Mouse (Mus musculus) central nervous system, embryonic 14 days (tissue): ENCODE measurements around the gene Slc25a45. TPM values are rescaled to one million over a fixed set of nuclear protein-coding genes. Genes with fewer than 3 reads are reported as not detected.

Source experiments
- polyA plus RNA-seq: library from polyadenylated mRNA; depleted of rRNA; stranded (reverse); fragments of >200 nt; gene quantifications from 2 replicates; pipeline ENCODE4 v1.2.3, GENCODE M21; 2012; rRNA removed

The Slc25a45 gene
- polyA plus RNA-seq = 3.5 and 4.1 TPM in 2 replicates

DNA sequence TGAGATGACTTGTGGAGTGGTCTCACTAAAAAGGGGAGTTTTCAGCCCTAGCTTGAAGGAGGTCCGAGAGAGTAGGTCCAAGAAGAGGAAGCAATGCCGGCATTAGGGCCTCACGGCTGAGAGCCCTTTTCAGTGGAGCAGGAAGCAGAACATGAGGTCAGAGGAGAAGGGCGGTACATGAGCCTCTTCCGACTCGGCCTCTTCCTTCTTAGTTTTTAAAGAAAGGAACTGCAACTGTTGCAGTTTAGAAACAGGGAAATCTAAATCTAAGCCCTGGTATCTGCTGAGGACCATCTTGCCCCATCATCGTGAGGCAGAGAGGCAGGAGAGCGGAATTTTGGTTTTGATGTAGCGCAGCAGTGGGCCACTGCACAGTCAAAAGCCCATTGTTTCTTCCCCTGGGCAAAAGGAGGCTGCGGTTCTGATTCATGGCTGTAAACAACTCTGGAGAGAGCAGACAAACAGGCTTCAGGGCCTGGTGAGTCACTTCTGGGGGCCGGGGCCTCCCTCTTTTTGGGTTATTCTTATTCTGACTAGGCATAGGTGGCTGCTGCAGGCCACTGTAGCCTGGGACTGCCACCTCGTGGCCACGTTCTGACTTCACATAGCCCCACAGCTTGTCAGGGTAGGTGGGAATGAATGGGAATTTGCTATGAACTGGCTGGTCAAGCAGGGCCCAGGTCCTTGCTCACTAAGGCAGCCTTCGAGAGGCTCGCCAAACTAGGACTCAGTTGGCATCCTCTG, at the start of gene Slc25a45:
Gene Slc25a45, plus strand, starts transcription at position 191 of the 744 bp plus-strand sequence.

DNA sequence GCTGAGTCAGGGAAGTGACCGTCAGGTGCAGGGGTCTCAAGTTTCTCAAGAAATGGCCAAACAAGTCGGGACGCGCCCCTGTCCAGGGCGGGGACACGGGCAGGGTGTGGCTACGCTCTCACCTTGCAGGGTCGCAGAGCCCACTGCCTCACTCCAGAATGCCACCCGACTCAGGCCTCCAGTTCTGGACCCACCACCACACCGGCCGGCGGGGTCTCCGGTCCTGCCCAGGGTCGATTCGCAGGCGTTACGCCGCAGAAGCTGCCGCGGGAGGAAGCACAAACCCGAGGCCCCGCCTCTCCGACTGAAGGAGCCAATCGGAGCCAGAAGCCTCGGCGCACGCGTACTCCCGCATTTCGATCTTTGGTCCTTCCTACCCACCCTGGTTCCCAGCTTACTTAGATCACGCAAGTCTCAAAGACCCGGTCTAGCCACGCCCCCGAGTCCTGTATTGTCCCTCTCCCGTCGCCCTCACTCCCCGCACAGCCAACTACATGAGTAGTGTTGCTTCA, 2.6 kb upstream of the Slc25a45 start, which contains the start of gene Frmd8:
Gene Frmd8, minus strand, starts transcription at position 306 of the 512 bp plus-strand sequence.

DNA sequence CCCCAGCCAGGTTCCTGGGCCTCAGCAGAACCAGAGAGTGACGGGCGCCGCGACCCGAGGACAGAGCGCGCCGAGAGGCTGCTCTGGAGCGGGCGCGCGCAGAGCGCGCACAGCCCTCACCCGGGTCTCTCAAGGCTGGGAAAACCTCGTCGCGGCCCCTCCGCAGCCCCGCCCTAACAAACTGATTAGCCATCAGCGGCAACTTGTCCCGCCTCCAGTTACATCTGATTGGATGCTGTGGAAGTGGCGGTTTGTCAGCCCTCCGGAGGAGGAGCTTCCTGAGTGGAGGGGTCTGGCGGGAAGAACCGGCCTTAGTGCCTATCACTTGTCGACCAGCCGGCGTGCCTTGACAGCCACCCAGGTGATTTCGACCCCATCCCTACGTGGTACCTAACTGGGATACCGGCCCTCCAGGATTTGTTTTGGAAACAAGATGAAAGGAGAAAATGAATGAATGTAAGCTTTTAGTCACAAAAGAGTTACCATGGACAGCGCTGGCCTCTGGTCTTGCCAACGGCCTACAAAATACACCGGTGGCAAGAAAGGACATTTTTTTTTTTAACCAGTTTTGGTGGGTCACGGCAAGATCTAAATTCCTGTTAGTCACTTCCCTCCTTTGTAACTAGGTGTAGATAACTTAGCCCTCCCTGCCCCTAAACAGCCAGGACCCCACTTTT, 16.5 kb downstream of the Slc25a45 start, which contains the start of gene Tigd3:
Gene Tigd3, minus strand, starts transcription at position 148 of the 677 bp plus-strand sequence.

DNA sequence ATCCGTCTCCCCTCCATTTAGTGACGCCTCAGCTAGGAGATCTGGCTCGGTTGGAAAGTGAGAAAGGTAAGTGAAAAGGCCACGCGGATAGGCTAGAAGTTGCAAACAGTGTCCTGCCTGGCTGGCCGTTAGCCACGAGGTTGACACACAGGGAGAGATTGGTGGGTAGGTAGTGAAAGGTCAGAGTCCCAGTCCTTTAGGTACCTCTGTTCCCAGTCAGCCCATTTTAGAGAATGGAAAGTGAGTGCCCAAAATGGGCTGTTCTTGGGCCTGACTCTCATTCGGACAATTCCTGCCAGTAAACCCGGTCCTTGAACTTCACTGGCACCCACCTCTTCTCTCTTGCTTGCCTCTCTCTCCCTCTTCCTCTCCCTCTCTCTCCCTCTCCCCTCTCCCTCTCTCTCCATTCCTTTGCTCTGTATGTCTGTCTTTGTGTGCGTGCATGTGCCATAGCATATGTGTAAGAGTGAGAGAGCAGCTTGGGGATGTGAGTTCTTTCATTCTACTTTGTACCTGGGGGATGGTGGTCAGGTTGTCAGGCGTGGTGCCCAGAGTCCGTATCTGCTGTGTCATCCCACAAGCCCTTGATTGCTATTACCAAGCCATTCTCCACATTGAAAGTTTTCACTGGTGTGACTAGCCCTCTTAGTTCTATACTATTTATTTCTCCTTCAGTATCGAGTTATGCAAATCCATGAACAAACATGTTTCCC, 35.6 kb downstream of the Slc25a45 start, which contains the start of gene Dpf2:
Gene Dpf2, minus strand, starts transcription at position 4 of the 713 bp plus-strand sequence.

DNA sequence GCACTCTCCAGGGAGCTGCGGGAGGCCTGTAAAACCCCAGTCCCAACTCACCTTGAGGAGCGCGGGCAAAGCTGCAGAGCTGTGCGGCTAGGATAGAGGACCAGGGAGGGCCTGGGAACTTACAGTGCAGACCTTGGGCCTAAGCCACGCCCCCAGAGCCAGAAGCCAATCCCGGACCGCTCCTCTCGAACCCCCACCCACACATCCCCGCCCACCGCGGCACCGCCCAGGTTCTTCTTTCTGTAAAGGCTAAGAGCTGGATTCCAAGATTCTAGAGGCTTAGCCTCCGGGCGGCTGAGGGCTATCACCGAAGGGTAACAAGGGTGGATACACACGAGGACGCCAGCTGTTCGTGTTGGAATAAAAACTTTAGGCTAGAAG, 47.1 kb downstream of the Slc25a45 start, which contains the start of gene Cdc42ep2:
Gene Cdc42ep2, minus strand, starts transcription at position 104 of the 381 bp plus-strand sequence.

Other genes with a start within 250 kb of the Slc25a45 start
- gene Rela, start 240.3 kb upstream of the Slc25a45 start, polyA plus RNA-seq = 38.6 and 41.9 TPM in 2 replicates
- 25.8 and 34.4 TPM in 2 replicates for gene Sipa1, start 214.1 kb upstream of the Slc25a45 start, polyA plus RNA-seq
- 20.8 and 24.0 TPM in 2 replicates for gene Map3k11, start 189.1 kb upstream of the Slc25a45 start, polyA plus RNA-seq
- gene Pcnx3, start 188.9 kb upstream of the Slc25a45 start, polyA plus RNA-seq = 80.3 and 94.9 TPM in 2 replicates
- gene Kcnk7, start 173.4 kb upstream of the Slc25a45 start, polyA plus RNA-seq = 0.05 and 0.21 TPM in 2 replicates
- gene Ehbp1l1, start 151.5 kb upstream of the Slc25a45 start, polyA plus RNA-seq = 25.1 and 28.3 TPM in 2 replicates
- gene Fam89b, start 148.2 kb upstream of the Slc25a45 start, polyA plus RNA-seq = 241 and 283 TPM in 2 replicates
- gene Ltbp3, start 136.9 kb upstream of the Slc25a45 start, polyA plus RNA-seq = 64.1 and 102 TPM in 2 replicates
- 121 and 140 TPM in 2 replicates for gene Scyl1, start 106.4 kb upstream of the Slc25a45 start, polyA plus RNA-seq
- gene Frmd8, start 2.5 kb upstream of the Slc25a45 start, polyA plus RNA-seq = 16.1 and 16.6 TPM in 2 replicates
- gene Tigd3, start 16.3 kb downstream of the Slc25a45 start, polyA plus RNA-seq = 13.9 and 15.5 TPM in 2 replicates
- 193 and 198 TPM in 2 replicates for gene Dpf2, start 35.2 kb downstream of the Slc25a45 start, polyA plus RNA-seq
- gene Cdc42ep2, start 47.0 kb downstream of the Slc25a45 start, polyA plus RNA-seq = 9.7 and 12.1 TPM in 2 replicates
- 50.1 and 52.4 TPM in 2 replicates for gene Pola2, start 86.4 kb downstream of the Slc25a45 start, polyA plus RNA-seq
- not detected in 2 replicates for gene Slc22a20, start 108.3 kb downstream of the Slc25a45 start, polyA plus RNA-seq
- gene Capn1, start 138.1 kb downstream of the Slc25a45 start, polyA plus RNA-seq = 5.1 and 9.9 TPM in 2 replicates
- gene Syvn1, start 168.8 kb downstream of the Slc25a45 start, polyA plus RNA-seq = 28.2 and 37.9 TPM in 2 replicates
- gene Mrpl49, start 180.0 kb downstream of the Slc25a45 start, polyA plus RNA-seq = 52.3 and 53.8 TPM in 2 replicates
- 1,336 and 1,386 TPM in 2 replicates for gene Fau, start 180.0 kb downstream of the Slc25a45 start, polyA plus RNA-seq
- gene Znhit2, start 183.4 kb downstream of the Slc25a45 start, polyA plus RNA-seq = 31.1 and 33.9 TPM in 2 replicates
- 79.3 and 81.1 TPM in 2 replicates for gene Tm7sf2, start 190.6 kb downstream of the Slc25a45 start, polyA plus RNA-seq
- 101 and 102 TPM in 2 replicates for gene Vps51, start 199.4 kb downstream of the Slc25a45 start, polyA plus RNA-seq
- not detected in 2 replicates for gene Tmem262, start 202.2 kb downstream of the Slc25a45 start, polyA plus RNA-seq
- gene Gm28374, start 204.4 kb downstream of the Slc25a45 start, polyA plus RNA-seq = 2.3 and 2.7 TPM in 2 replicates
- 99.9 and 111 TPM in 2 replicates for gene Zfpl1, start 207.1 kb downstream of the Slc25a45 start, polyA plus RNA-seq
- gene Cdca5, start 207.2 kb downstream of the Slc25a45 start, polyA plus RNA-seq = 13.7 and 19.6 TPM in 2 replicates
- gene AC131692.1, start 216.6 kb downstream of the Slc25a45 start, polyA plus RNA-seq = 0.29 and 0.48 TPM in 2 replicates
- gene Naaladl1, start 228.0 kb downstream of the Slc25a45 start, polyA plus RNA-seq = 1.8 and 1.9 TPM in 2 replicates
- gene Sac3d1, start 240.8 kb downstream of the Slc25a45 start, polyA plus RNA-seq = 45.8 and 47.4 TPM in 2 replicates